Mouse (Mus musculus): ENCODE data around the gene Pla2g1b.

- TF ChIP-seq CTCF (IDR thresholded peaks at IDR 0.05; ENCODE audit: low read depth) (no peak), EP300 (IDR thresholded peaks at IDR 0.05; ENCODE audit: low read depth) (no peak)
Observed at GRCm38 (mm10) chr5:115464408-115465115, 1.5 kb upstream of the Pla2g1b start.

Data from heart, postnatal 0 days (tissue).